Mouse (Mus musculus) thymus, postnatal 0 days (tissue): ENCODE measurements at regions not wholly inside any gene's neighbourhood (a gene's known extent, or its start where the extent isn't known, plus 50 kb on each side); places are given as distances from the start of the nearest gene placed in this dataset.

ENCODE experiments used
- DNase-seq: peaks from one replicate; pipeline ENCODE4 v3.0.0-alpha.2; 2015; ENCODE audit warnings: low spot score

GRCm38 (mm10) chr10:122563973-122564372 is 114.6 kb upstream of the Ppm1h start:
- no peak for DNase-seq

- no peak for DNase-seq
Measured at GRCm38 (mm10) chr10:122564473-122564872, 114.1 kb upstream of the Ppm1h start.

- peak; percentile 55 for DNase-seq
Measured at GRCm38 (mm10) chr10:122566601-122567000, 112.0 kb upstream of the Ppm1h start.

- no peak for DNase-seq
Measured at GRCm38 (mm10) chr10:122569546-122570202, 108.9 kb upstream of the Ppm1h start.

GRCm38 (mm10) chr10:122570909-122571551 is 107.5 kb upstream of the Ppm1h start:
- DNase-seq: no peak

GRCm38 (mm10) chr10:122576171-122577063 is 102.1 kb upstream of the Ppm1h start:
- no peak for DNase-seq

- peak; percentile 66 for DNase-seq
Measured at GRCm38 (mm10) chr10:122578209-122579001, 100.2 kb upstream of the Ppm1h start.

GRCm38 (mm10) chr10:122581096-122581495 is 97.5 kb upstream of the Ppm1h start:
- DNase-seq: no peak

- DNase-seq: no peak
Measured at GRCm38 (mm10) chr10:122587541-122587940, 91.0 kb upstream of the Ppm1h start.

- DNase-seq: no peak
Measured at GRCm38 (mm10) chr10:122599511-122599910, 79.1 kb upstream of the Ppm1h start.

- DNase-seq: peak; percentile 76
Measured at GRCm38 (mm10) chr10:122602394-122602793, 76.2 kb upstream of the Ppm1h start.

- no peak for DNase-seq
Measured at GRCm38 (mm10) chr10:122603960-122604359, 74.6 kb upstream of the Ppm1h start.

GRCm38 (mm10) chr10:122613281-122613680 is 65.3 kb upstream of the Ppm1h start:
- no peak for DNase-seq

- no peak for DNase-seq
Measured at GRCm38 (mm10) chr10:122613891-122614290, 64.7 kb upstream of the Ppm1h start.

- DNase-seq: no peak
Measured at GRCm38 (mm10) chr10:122614720-122615119, 63.8 kb upstream of the Ppm1h start.

- DNase-seq: no peak
Measured at GRCm38 (mm10) chr10:122615658-122616057, 62.9 kb upstream of the Ppm1h start.

GRCm38 (mm10) chr10:122616385-122616784 is 62.2 kb upstream of the Ppm1h start:
- no peak for DNase-seq

GRCm38 (mm10) chr10:122618854-122619253 is 59.7 kb upstream of the Ppm1h start:
- no peak for DNase-seq

- DNase-seq: no peak
Measured at GRCm38 (mm10) chr10:122619406-122620116, 59.0 kb upstream of the Ppm1h start.
